Mouse (Mus musculus): ENCODE measurements around the gene Dirc2. TPM values are rescaled to one million over a fixed set of nuclear protein-coding genes. Genes with fewer than 3 reads are reported as not detected.

The Dirc2 gene
- polyA plus RNA-seq, 1 experiment from 2014 or later, result 15.1 TPM

DNA sequence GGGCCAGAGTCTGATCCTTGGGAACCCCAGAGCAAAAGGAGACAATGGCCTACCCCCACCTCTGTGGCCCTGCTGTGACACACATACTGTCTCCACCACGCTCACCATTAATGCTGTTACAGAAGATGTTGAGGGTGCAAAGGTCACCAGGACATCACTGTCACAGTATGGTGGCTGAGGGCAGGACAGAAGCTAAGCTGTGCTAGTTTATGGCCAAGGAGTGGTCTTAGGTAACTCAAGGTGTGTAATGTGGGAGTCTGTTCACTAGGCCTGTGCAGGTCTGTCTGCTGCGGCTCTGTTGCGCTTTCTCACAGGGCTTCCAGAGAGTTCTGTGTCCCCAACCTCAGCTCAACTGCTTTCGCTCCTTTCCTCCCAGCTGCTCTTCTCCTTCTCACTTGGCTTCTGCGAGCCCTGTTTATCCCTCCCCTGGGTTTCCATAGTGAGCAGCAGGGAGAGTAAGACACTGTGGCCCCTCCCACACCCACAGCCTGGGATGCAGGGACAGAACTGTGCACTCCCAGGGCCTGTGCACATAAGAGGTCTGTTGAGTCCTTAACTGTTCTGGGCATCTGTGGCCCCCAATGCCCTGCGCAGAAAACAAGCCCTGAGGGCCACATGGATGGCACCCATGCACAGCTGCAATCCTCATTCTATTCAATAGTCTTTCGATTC is 30.9 kb downstream of the Dirc2 start:
- no peak for ATAC-seq (ENCODE audit: insufficient number of reproducible peaks, low FRiP score)
- H3K27me3 ChIP-seq (replicated peaks), result 0 out of 2 replicates have a peak, but pooled peaks cover 4% of the 10 kb centered on the region
- H3K4me3 ChIP-seq, result no peak overlapping the region
- H3K4me1 ChIP-seq (replicated peaks), result peaks cover 37% of the 10 kb centered on the region
- H3K9ac ChIP-seq, result no peak overlapping the region
- no peak overlapping the region for H3K27ac ChIP-seq (ENCODE audit: poor library complexity, severe bottlenecking)
- H3K36me3 ChIP-seq, result no peaks in the 10 kb centered on the region
- no peaks in the 10 kb centered on the region for H3K9me3 ChIP-seq (replicated peaks)
- WGBS, result 74% methylated on average over 7 of the region's 7 CpGs
- no peak overlapping the region for H3K4me2 ChIP-seq

DNA sequence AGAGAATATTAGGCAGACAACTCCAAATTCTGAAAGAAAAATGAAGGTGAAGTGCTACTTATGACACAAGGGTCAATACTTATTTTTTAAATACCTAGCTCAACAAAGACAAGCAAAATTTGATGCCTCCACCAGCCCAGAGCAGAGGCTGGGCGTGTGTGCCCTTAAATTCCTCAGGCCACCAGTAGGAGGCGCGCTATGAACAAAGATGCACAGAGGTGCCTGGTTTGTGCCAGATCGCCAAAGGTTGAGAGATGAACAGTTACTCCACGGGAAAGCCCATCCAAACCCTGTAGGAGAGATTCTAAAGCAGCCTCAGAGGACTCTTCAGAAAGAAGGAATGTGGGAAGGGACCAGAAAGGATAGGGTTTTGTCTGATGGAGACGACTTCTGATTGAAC is 35.1 kb downstream of the Dirc2 start:
- H3K9ac ChIP-seq, result no peak overlapping the region
- no peaks in the 10 kb centered on the region for H3K36me3 ChIP-seq
- H3K4me1 ChIP-seq (replicated peaks), result peaks cover 7% of the 10 kb centered on the region
- no peak overlapping the region for H3K4me3 ChIP-seq
- no peak for ATAC-seq (ENCODE audit: insufficient number of reproducible peaks, low FRiP score)
- H3K27ac ChIP-seq (ENCODE audit: poor library complexity, severe bottlenecking), result no peak overlapping the region
- no peak overlapping the region for H3K4me2 ChIP-seq
- 0 out of 2 replicates have a peak, but pooled peaks cover 4% of the 10 kb centered on the region for H3K27me3 ChIP-seq (replicated peaks)
- WGBS, result 14% methylated on average over 6 of the region's 6 CpGs
- H3K9me3 ChIP-seq (replicated peaks), result no peaks in the 10 kb centered on the region

DNA sequence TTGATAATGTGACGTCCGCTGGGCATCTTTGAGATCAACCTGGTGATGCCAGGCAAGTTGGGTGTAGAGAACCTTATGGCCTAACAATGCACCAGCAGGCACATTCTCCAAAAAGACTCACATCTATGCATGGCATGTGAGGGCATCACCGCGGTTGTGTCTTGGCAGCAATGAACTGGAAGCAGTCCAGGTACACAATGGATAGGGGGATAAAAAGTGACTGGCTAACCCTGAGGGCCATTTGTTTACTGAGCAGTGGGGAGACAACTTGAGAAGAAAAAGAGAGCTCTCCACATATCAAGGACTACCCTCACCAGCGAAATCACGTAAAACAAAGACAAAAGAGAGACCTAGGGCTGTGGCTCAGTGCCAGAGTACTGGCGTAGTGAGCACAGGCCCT is 37.1 kb downstream of the Dirc2 start:
- Histone ChIP-seq H3K4me2 (no peak overlapping the region), H3K27ac (ENCODE audit: poor library complexity, severe bottlenecking) (no peak overlapping the region), H3K27me3 (replicated peaks) (0 out of 2 replicates have a peak, but pooled peaks cover 4% of the 10 kb centered on the region), H3K9me3 (replicated peaks) (no peaks in the 10 kb centered on the region), H3K4me3 (no peak overlapping the region), H3K4me1 (replicated peaks) (no peaks in the 10 kb centered on the region), H3K36me3 (peaks cover 12% of the 10 kb centered on the region), H3K9ac (no peak overlapping the region)
- ATAC-seq (ENCODE audit: insufficient number of reproducible peaks, low FRiP score), result no peak
- 85% methylated on average over 7 of the region's 7 CpGs for WGBS

DNA sequence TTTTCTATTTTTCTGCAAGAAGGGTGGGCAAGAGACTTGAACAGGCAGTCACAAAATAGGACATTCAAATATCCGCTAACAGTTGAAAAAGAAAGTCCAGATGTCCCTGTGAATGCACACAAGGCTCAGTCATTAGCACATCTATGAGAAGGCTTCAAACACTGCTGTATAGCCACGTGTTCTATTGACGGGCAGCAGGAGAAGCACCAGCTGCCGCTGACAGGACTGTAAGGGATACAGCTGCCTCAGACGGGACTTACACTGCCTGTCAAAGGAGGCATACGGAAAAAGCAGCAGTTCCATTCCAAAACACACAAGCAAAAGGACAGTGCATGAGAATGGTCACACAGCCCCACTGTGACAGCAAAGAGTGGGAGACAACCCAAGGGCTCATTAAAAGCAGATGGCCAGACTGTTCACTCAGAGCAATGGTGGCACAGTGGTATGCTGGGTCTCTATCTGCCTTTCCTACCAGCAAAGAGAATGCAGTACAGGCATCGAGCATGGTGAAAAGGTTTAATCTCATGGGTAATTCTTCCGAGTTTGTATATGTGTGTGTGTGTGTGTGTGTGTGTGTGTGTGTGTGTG is 39.9 kb downstream of the Dirc2 start:
- WGBS, result 58% methylated on average over 8 of the region's 8 CpGs
- Histone ChIP-seq H3K36me3 (peaks cover 12% of the 10 kb centered on the region), H3K27me3 (replicated peaks) (no peaks in the 10 kb centered on the region), H3K4me3 (no peak overlapping the region), H3K4me1 (replicated peaks) (no peaks in the 10 kb centered on the region), H3K9me3 (replicated peaks) (no peaks in the 10 kb centered on the region), H3K4me2 (no peak overlapping the region), H3K9ac (no peak overlapping the region), H3K27ac (ENCODE audit: poor library complexity, severe bottlenecking) (no peak overlapping the region)
- ATAC-seq (ENCODE audit: insufficient number of reproducible peaks, low FRiP score), result no peak

DNA sequence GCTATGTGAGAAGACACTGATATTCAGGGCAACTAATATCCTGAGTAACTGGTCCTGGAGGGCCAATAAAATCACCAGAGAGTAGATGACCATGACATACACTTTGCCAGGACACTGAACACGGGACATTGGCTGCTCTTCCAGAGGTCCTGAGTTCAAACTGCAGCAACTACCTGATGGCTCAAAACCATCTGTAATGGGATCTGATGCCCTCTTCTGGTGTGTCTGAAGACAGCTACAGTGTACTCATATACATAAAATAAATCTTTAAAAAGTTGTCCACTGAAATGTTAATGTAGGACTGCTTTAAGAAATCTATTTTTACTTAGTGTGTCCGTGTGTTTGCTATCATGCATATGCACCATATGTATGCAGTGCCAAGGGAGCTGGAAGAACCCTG is 42.6 kb downstream of the Dirc2 start:
- Histone ChIP-seq H3K27ac (ENCODE audit: poor library complexity, severe bottlenecking) (no peak overlapping the region), H3K4me2 (no peak overlapping the region), H3K27me3 (replicated peaks) (no peaks in the 10 kb centered on the region), H3K9ac (no peak overlapping the region), H3K4me1 (replicated peaks) (no peaks in the 10 kb centered on the region), H3K9me3 (replicated peaks) (no peaks in the 10 kb centered on the region), H3K36me3 (peaks cover 12% of the 10 kb centered on the region), H3K4me3 (no peak overlapping the region)
- ATAC-seq (ENCODE audit: insufficient number of reproducible peaks, low FRiP score), result no peak
- WGBS, result 82% methylated on average over 2 of the region's 2 CpGs

DNA sequence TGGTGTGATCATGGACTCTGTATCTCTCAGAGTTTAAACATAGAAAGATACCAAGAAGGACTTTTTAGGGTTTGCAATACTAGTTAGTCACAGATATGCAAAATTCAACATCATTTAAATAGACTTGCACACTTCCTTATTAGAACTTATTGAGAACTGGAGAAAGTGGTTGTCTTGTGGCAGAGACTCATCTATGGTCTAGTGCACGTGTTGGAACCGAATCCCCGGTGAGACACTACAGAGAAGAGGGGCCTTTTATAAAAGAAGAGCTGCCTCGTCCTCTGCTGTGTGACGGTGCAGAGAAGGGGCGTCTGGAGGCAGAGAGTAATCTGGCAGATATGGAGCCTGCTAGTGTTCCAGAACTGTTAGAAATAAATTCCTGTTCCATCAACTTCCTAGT is 44.6 kb downstream of the Dirc2 start:
- no peak for ATAC-seq (ENCODE audit: insufficient number of reproducible peaks, low FRiP score)
- no peaks in the 10 kb centered on the region for H3K9me3 ChIP-seq (replicated peaks)
- no peaks in the 10 kb centered on the region for H3K27me3 ChIP-seq (replicated peaks)
- no peak overlapping the region for H3K4me2 ChIP-seq
- H3K9ac ChIP-seq, result no peak overlapping the region
- H3K4me1 ChIP-seq (replicated peaks), result no peaks in the 10 kb centered on the region
- peaks cover 12% of the 10 kb centered on the region for H3K36me3 ChIP-seq
- 73% methylated on average over 6 of the region's 6 CpGs for WGBS
- no peak overlapping the region for H3K27ac ChIP-seq (ENCODE audit: poor library complexity, severe bottlenecking)
- no peak overlapping the region for H3K4me3 ChIP-seq

DNA sequence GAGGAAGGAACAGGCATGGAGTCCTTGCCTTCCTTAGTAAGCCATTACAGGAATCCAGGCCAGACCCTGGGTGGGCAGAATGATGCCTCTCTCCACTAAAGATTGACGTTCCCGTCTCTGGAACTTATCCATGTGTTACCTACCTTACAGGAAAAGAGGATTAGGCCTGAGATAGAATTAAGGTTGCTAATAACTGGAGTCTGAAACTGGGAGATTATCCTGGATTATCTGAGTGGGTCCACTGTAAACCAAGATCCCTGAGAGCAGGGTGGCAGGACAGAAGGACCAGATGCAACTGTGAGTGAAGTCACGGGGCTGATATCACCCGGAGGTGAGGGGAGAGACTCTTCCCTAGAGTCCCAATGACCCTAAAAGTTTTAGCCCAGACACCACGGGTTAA is 51.4 kb downstream of the Dirc2 start:
- Histone ChIP-seq H3K4me2 (no peak overlapping the region), H3K9ac (no peak overlapping the region), H3K4me3 (no peak overlapping the region), H3K36me3 (peaks cover 8% of the 10 kb centered on the region), H3K27me3 (replicated peaks) (no peaks in the 10 kb centered on the region), H3K4me1 (replicated peaks) (peaks cover 14% of the 10 kb centered on the region), H3K27ac (ENCODE audit: poor library complexity, severe bottlenecking) (no peak overlapping the region), H3K9me3 (replicated peaks) (0 out of 2 replicates have a peak, but pooled peaks cover 3% of the 10 kb centered on the region)
- ATAC-seq (ENCODE audit: insufficient number of reproducible peaks, low FRiP score), result no peak
- WGBS, result 84% methylated on average over 5 of the region's 5 CpGs

DNA sequence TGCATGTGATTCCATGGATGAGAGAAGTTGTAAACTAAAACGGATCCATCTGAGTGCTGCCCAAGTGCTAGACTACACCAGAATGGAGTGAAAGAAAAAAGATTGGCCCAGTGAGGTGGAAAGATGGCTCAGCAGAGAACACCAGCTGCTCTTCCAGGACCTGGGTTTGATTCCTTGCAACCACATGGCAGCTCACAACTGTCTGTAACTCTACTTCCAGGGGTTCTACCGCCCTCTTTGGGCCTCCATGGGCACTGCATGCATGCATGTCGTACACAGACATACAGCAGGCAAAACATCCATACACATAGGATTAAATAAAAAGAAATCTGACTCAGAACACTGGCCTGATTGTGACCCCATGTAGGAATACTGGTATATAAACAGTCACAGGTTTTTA is 52.9 kb downstream of the Dirc2 start:
- no peak for ATAC-seq (ENCODE audit: insufficient number of reproducible peaks, low FRiP score)
- Histone ChIP-seq H3K9ac (no peak overlapping the region), H3K4me1 (replicated peaks) (peaks cover 16% of the 10 kb centered on the region), H3K9me3 (replicated peaks) (0 out of 2 replicates have a peak, but pooled peaks cover 3% of the 10 kb centered on the region), H3K4me3 (no peak overlapping the region), H3K27me3 (replicated peaks) (no peaks in the 10 kb centered on the region), H3K27ac (ENCODE audit: poor library complexity, severe bottlenecking) (no peak overlapping the region), H3K4me2 (no peak overlapping the region), H3K36me3 (peaks cover 8% of the 10 kb centered on the region)
- 73% methylated on average over 3 of the region's 3 CpGs for WGBS

DNA sequence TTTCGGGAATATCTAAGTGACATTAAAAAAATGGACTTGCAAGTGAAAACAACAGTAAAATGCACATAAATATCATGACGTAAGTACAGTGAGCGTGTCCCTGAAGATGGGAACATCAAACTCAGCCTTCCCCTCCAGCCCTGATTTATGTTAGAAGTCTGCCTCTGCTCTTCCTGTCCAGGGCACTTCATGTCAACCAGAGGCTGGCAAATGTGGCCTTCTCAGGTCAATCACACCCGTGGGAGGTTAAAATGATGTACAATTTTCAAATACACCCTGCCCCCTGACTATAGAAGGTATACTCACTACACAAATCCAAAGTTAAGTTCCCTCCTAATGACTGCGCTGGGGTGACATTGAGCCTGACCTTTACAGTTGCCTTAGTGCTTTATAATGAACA is 53.4 kb downstream of the Dirc2 start:
- H3K4me1 ChIP-seq (replicated peaks), result peaks cover 19% of the 10 kb centered on the region
- H3K4me2 ChIP-seq, result no peak overlapping the region
- H3K9ac ChIP-seq, result no peak overlapping the region
- WGBS, result 83% methylated on average over 5 of the region's 5 CpGs
- ATAC-seq (ENCODE audit: insufficient number of reproducible peaks, low FRiP score), result no peak
- H3K9me3 ChIP-seq (replicated peaks), result 0 out of 2 replicates have a peak, but pooled peaks cover 3% of the 10 kb centered on the region
- no peak overlapping the region for H3K27ac ChIP-seq (ENCODE audit: poor library complexity, severe bottlenecking)
- no peak overlapping the region for H3K4me3 ChIP-seq
- peaks cover 8% of the 10 kb centered on the region for H3K36me3 ChIP-seq
- no peaks in the 10 kb centered on the region for H3K27me3 ChIP-seq (replicated peaks)

DNA sequence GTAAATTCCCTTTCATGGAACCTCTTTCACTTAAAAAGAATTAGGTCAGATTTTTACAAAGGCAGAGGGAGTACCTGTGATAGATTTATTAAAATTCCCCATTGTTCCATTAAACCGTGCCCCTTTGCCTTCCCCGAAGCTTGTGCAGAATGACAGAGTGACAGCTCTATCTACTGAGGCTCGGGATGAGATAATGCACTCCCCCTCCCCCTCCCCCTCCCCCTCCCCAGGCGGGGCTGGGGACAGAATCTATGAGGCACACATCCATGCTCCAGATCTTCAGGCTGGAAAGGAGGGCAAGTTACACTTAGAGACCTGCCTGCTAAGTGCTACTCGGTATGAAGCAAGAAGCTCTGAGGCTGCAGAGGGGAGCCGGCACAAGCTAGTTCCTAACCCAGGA is 53.8 kb downstream of the Dirc2 start:
- H3K4me3 ChIP-seq, result no peak overlapping the region
- peaks cover 8% of the 10 kb centered on the region for H3K36me3 ChIP-seq
- no peak overlapping the region for H3K27ac ChIP-seq (ENCODE audit: poor library complexity, severe bottlenecking)
- H3K4me2 ChIP-seq, result no peak overlapping the region
- H3K27me3 ChIP-seq (replicated peaks), result no peaks in the 10 kb centered on the region
- H3K9ac ChIP-seq, result no peak overlapping the region
- H3K4me1 ChIP-seq (replicated peaks), result peaks cover 22% of the 10 kb centered on the region
- 32% methylated on average over 5 of the region's 6 CpGs for whole genome bisulfite sequencing
- no peak for ATAC-seq (ENCODE audit: insufficient number of reproducible peaks, low FRiP score)
- 0 out of 2 replicates have a peak, but pooled peaks cover 3% of the 10 kb centered on the region for H3K9me3 ChIP-seq (replicated peaks)

DNA sequence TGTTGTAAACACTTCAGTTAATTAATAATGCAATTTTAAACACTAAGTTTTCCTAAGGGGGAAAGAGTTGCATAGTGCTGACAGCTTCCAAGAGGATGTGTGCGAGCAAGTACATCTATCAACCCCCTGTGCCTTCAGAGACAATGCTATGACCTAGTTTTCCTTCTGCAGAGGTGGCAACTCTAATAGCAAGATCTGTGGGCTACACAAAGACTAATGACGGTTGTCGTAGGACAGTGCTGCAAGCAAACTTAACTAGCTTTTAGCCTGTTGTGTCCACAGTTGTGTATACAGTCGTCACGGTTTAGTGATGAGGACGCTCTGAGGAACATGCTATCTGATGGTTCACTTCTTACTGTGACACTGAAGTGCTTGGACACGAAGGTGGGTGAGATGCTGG is 54.5 kb downstream of the Dirc2 start:
- Histone ChIP-seq H3K4me1 (replicated peaks) (peaks cover 22% of the 10 kb centered on the region), H3K27ac (ENCODE audit: poor library complexity, severe bottlenecking) (no peak overlapping the region), H3K4me2 (no peak overlapping the region), H3K27me3 (replicated peaks) (no peaks in the 10 kb centered on the region), H3K36me3 (peaks cover 8% of the 10 kb centered on the region), H3K9me3 (replicated peaks) (0 out of 2 replicates have a peak, but pooled peaks cover 3% of the 10 kb centered on the region), H3K4me3 (no peak overlapping the region), H3K9ac (no peak overlapping the region)
- 74% methylated on average over 7 of the region's 7 CpGs for WGBS
- ATAC-seq (ENCODE audit: insufficient number of reproducible peaks, low FRiP score), result no peak
